Mouse (Mus musculus) ES-E14 (cell line): ENCODE data around the gene Skap1. TPM values are rescaled to one million over a fixed set of nuclear protein-coding genes. Genes with fewer than 3 reads are reported as not detected.

Experiments
- DNase-seq: peaks from one replicate; pipeline ENCODE4 v3.0.0-alpha.2; 2013; ENCODE audit warnings: low read depth, low spot score
- H3K27ac ChIP-seq: 2 replicates; pipeline ENCODE4 v1.5.1; 2012; ENCODE audit warnings: low read depth, mild to moderate bottlenecking, low read length, moderate library complexity, mixed read lengths; ENCODE audit not compliant: poor library complexity, insufficient read depth, severe bottlenecking
- H3K36me3 ChIP-seq: 2 replicates; pipeline ENCODE4 v1.6.1; 2012; ENCODE audit warnings: mild to moderate bottlenecking, low read length, moderate library complexity, mixed read lengths; ENCODE audit not compliant: control insufficient read depth, poor library complexity, insufficient read depth, severe bottlenecking
- H3K4me1 ChIP-seq, 2 experiments: fragments of 150-350 bp in 1 of 2; sonication (generic) in 1 of 2; 2 replicates each; pipeline ENCODE4 v1.6.1; 2012; ENCODE audit warnings: low read length in 2 of 2, mild to moderate bottlenecking in 1 of 2, mixed read lengths in 1 of 2; ENCODE audit not compliant: control insufficient read depth in 2 of 2, insufficient read depth in 2 of 2, poor library complexity in 1 of 2
- H3K4me3 ChIP-seq, 2 experiments: fragments of 150-350 bp in 1 of 2; sonication (generic) in 1 of 2; 2 replicates each; pipeline ENCODE4 v1.5.1; 2012; ENCODE audit warnings: low read length in 2 of 2, low read depth in 1 of 2, mild to moderate bottlenecking in 1 of 2, mixed read lengths in 1 of 2; ENCODE audit not compliant: insufficient read depth in 1 of 2, poor library complexity in 1 of 2, severe bottlenecking in 1 of 2
- H3K9ac ChIP-seq: 2 replicates; pipeline ENCODE4 v1.6.1; 2012; ENCODE audit warnings: low read depth, mild to moderate bottlenecking, low read length, mixed read lengths; ENCODE audit not compliant: poor library complexity, insufficient read depth, severe bottlenecking
- H3K9me3 ChIP-seq: fragments of 150-350 bp; sonication (generic); 2 replicates; pipeline ENCODE4 v1.6.1; 2012; ENCODE audit warnings: low read depth, mild to moderate bottlenecking, low read length; ENCODE audit not compliant: control insufficient read depth, insufficient read depth
- CHD2 ChIP-seq: IDR thresholded peaks from 2 replicates; pipeline ENCODE4 v1.6.1; 2014; ENCODE audit warnings: mild to moderate bottlenecking, low read depth, low read length, inconsistent platforms
- HCFC1 ChIP-seq: IDR thresholded peaks from 2 replicates; pipeline ENCODE4 v1.6.1; 2012; ENCODE audit warnings: low read length, inconsistent platforms, borderline replicate concordance; ENCODE audit not compliant: insufficient read depth
- MAFK ChIP-seq: IDR thresholded peaks from 2 replicates; pipeline ENCODE4 v1.6.1; 2014; ENCODE audit warnings: mild to moderate bottlenecking, low read depth, low read length, inconsistent platforms; ENCODE audit not compliant: insufficient read depth
- ZC3H11A ChIP-seq: IDR thresholded peaks from 2 replicates; pipeline ENCODE4 v1.6.1; 2012; ENCODE audit warnings: low read depth, mild to moderate bottlenecking, inconsistent platforms, low read length, borderline replicate concordance
- ZNF384 ChIP-seq: IDR thresholded peaks from 2 replicates; pipeline ENCODE4 v1.6.1; 2012; ENCODE audit warnings: low read depth, low read length, inconsistent platforms
- in situ Hi-C, 2 experiments: fragments of 600-800 bp; cut with MboI; formaldehyde crosslinking; loops; one replicate each; pipeline ENCODE4 v1.15.1; 2025; ENCODE audit warnings: low sequenced_read_pairs in 2 of 2, inconsistent platforms in 1 of 2; ENCODE audit not compliant: unreplicated experiment in 2 of 2
- total RNA-seq: library from RNA; depleted of rRNA; stranded (reverse); fragments of 300-350 nt; gene quantifications from 2 replicates; pipeline ENCODE4 v1.2.3, GENCODE M21; 2012

Gene Skap1
- total RNA-seq, 1 experiment: 0.40 TPM

DNA sequence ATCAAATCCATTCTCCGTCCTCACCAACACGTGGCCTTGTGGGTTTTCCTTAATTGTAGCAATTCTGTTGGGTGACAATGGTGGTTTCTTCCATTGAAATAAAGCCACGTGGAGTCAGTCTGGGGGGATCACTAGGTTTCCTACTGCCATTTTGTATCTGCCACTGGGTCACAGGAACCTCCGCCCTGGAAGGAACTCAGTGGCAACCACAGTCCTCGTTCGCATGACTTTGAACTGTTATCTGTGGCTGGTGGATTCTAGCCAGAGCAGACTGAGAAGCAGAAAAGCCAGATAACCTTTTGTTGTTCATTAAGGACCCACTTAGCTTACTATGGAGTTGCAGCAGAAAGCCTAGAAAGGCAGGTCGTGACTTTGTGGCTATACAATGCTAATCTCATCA is 204.0 kb downstream of the Skap1 start:
- in situ Hi-C loops: no loop called here
- no peak for DNase-seq
- TF ChIP-seq ZC3H11A (no peak), ZNF384 (no peak), HCFC1 (no peak), MAFK (no peak), CHD2 (no peak)
- H3K36me3 ChIP-seq: no peaks in the 10 kb centered on the region
- H3K27ac ChIP-seq: no peak overlapping the region
- H3K9me3 ChIP-seq: no peaks in the 10 kb centered on the region
- H3K4me1 ChIP-seq: no peaks in the 10 kb centered on the region
- H3K4me3 ChIP-seq: no peak overlapping the region
- no peak overlapping the region for H3K9ac ChIP-seq

GRCm38 (mm10) chr11:96673792-96674191 is 209.4 kb downstream of the Skap1 start:
- no peak overlapping the region for H3K4me3 ChIP-seq
- no peaks in the 10 kb centered on the region for H3K4me1 ChIP-seq
- DNase-seq: no peak
- in situ Hi-C loops: no loop called here
- H3K36me3 ChIP-seq: no peaks in the 10 kb centered on the region
- TF ChIP-seq MAFK: no peak
- TF ChIP-seq ZC3H11A: peak; percentile 74; the same call in 1 of the 2 replicates
- no peak overlapping the region for H3K9ac ChIP-seq
- H3K9me3 ChIP-seq: no peaks in the 10 kb centered on the region
- no peak overlapping the region for H3K27ac ChIP-seq

DNA sequence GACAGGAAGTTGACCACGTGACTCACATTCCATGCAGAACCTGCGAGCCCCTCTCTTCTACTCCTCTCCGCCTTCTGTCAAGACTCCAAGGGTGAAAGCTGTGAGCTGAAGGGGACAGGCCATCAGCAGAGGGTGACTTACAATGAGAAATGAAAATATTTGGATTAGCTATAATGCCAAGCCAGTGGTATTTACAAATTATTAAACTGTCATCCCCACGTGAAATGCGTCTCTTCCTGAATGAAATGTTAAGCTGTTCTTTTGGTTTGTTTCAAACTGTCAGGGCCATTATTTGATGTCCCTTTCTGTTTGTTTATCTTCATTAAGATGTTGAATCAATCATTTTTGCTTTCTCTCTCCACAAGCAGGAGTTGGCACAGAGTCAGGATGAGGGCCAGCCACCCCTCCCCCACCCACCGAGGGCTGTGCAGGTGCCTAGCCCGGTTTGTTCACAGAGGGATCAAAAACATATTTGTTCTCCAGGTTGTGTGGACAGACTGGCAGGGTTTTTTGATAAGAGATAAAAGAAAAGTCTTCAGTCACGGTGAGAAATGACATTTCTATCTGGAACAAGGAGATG is 210.5 kb downstream of the Skap1 start:
- Histone ChIP-seq H3K4me3 (no peak overlapping the region), H3K9me3 (no peaks in the 10 kb centered on the region), H3K4me1 (no peaks in the 10 kb centered on the region), H3K27ac (no peak overlapping the region), H3K9ac (no peak overlapping the region), H3K36me3 (no peaks in the 10 kb centered on the region)
- in situ Hi-C loops: no loop called here
- no peak for DNase-seq
- TF ChIP-seq ZC3H11A (no peak), MAFK (no peak)

- in situ Hi-C loops: no loop called here
- Histone ChIP-seq H3K9me3 (no peaks in the 10 kb centered on the region), H3K36me3 (no peaks in the 10 kb centered on the region), H3K4me1 (no peaks in the 10 kb centered on the region), H3K27ac (no peak overlapping the region), H3K9ac (no peak overlapping the region), H3K4me3 (no peak overlapping the region)
- TF ChIP-seq MAFK: no peak
- TF ChIP-seq ZNF384: no peak
- TF ChIP-seq CHD2: no peak
- TF ChIP-seq HCFC1: no peak
- TF ChIP-seq ZC3H11A: no peak
- DNase-seq: no peak
These were observed 213.6 kb downstream of the Skap1 start for GRCm38 (mm10) chr11:96678026-96678425.

DNA sequence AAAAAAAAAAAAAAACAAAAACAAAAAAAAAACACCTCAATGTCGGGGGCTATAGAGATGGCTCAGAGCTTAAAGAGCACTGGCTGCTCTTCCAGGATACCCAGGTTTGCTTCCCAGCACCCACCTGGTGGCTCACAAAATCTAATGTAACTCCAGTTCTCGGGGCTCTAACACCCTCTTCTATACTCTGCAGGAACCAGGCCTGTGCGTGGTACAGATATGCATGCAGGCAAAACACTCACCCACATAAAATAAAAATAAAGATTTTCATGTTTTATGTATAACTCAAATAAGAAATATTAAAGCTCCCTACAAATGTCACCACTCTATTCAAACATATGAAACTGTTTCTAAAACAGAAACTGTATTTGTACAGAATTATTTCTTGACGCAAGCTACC is 214.6 kb downstream of the Skap1 start:
- no peak for DNase-seq
- Histone ChIP-seq H3K9ac (no peak overlapping the region), H3K4me3 (no peak overlapping the region), H3K9me3 (no peaks in the 10 kb centered on the region), H3K4me1 (no peaks in the 10 kb centered on the region), H3K36me3 (no peaks in the 10 kb centered on the region), H3K27ac (no peak overlapping the region)
- TF ChIP-seq CHD2 (no peak), ZC3H11A (no peak), ZNF384 (no peak), MAFK (no peak), HCFC1 (no peak)
- in situ Hi-C loops: no loop called here
